Mouse (Mus musculus) heart, embryonic 14.5 days (tissue): ENCODE measurements around the gene Tnfrsf19. TPM values are rescaled to one million over a fixed set of nuclear protein-coding genes. Genes with fewer than 3 reads are reported as not detected.

Experiments
- ATAC-seq: fragments of 200-750 bp; cut with Nextera tagmentation; 2 replicates; pipeline ENCODE4 v1.8.0; 2017; ENCODE audit warnings: low read depth, moderate TSS enrichment; ENCODE audit not compliant: insufficient number of reproducible peaks, insufficient read depth, low FRiP score
- H3K27ac ChIP-seq, 2 experiments: fragments of 200-500 bp in 1 of 2; fragments of 300-500 bp in 1 of 2; sonication (generic) in 1 of 2; replicated peaks in 1 of 2; 2 replicates each; pipeline ENCODE4 v1.5.1; 2012 to 2014; ENCODE audit warnings: low read depth in 2 of 2, low read length in 2 of 2, control low read depth in 1 of 2, mild to moderate bottlenecking in 1 of 2, mixed read lengths in 1 of 2; ENCODE audit not compliant: control insufficient read depth in 1 of 2, insufficient read depth in 1 of 2
- H3K27me3 ChIP-seq: fragments of 300-500 bp; sonication (generic); 2 replicates; pipeline ENCODE4 v1.6.1; 2014; ENCODE audit warnings: mild to moderate bottlenecking, low read length, control low read depth; ENCODE audit not compliant: control insufficient read depth, insufficient read depth
- H3K36me3 ChIP-seq: fragments of 300-500 bp; sonication (generic); 2 replicates; pipeline ENCODE4 v1.6.1; 2014; ENCODE audit warnings: mild to moderate bottlenecking, control low read depth, low read length, mixed read lengths; ENCODE audit not compliant: control insufficient read depth, insufficient read depth
- H3K4me1 ChIP-seq, 2 experiments: fragments of 200-500 bp in 1 of 2; fragments of 300-500 bp in 1 of 2; sonication (generic) in 1 of 2; 2 replicates each; pipeline ENCODE4 v1.6.1; 2012 to 2014; ENCODE audit warnings: low read length in 2 of 2, control low read depth in 1 of 2, mixed read lengths in 1 of 2; ENCODE audit not compliant: control insufficient read depth in 2 of 2, insufficient read depth in 2 of 2
- H3K4me2 ChIP-seq: fragments of 300-500 bp; sonication (generic); 2 replicates; pipeline ENCODE4 v1.6.1; 2014; ENCODE audit warnings: mild to moderate bottlenecking, low read length
- H3K4me3 ChIP-seq, 2 experiments: fragments of 200-500 bp in 1 of 2; fragments of 300-500 bp in 1 of 2; sonication (generic) in 1 of 2; 2 replicates each; pipeline ENCODE4 v1.5.1; 2012 to 2014; ENCODE audit warnings: low read length in 2 of 2, mild to moderate bottlenecking in 2 of 2, control low read depth in 1 of 2, low read depth in 1 of 2, moderate library complexity in 1 of 2; ENCODE audit not compliant: control insufficient read depth in 1 of 2, insufficient read depth in 1 of 2
- H3K9ac ChIP-seq: fragments of 300-500 bp; sonication (generic); 2 replicates; pipeline ENCODE4 v1.6.1; 2014; ENCODE audit warnings: mild to moderate bottlenecking, low read length
- H3K9me3 ChIP-seq: fragments of 300-500 bp; sonication (generic); 2 replicates; pipeline ENCODE4 v1.6.1; 2016; ENCODE audit warnings: low read length, control low read depth; ENCODE audit not compliant: control insufficient read depth
- WGBS: fragments of 180-500 bp; shearing (Covaris S2); extraction: QIAGEN DNeasy Blood & Tissue Kit; methylation state at CpG from one replicate; pipeline ENCODE4 v1.1.7; 2014; 5-methylcytosine and 5-hydroxymethylcytosine counted together
- polyA plus RNA-seq: library from polyadenylated mRNA; unstranded; fragments of >200 nt; fragmentation: Nextera tagmentation; extraction: Ambion mirVana; gene quantifications from 2 replicates; pipeline ENCODE4 v1.2.1, GENCODE M21; 2014

Gene Tnfrsf19
- polyA plus RNA-seq, 1 experiment from 2014 or later: 22.2 TPM

DNA sequence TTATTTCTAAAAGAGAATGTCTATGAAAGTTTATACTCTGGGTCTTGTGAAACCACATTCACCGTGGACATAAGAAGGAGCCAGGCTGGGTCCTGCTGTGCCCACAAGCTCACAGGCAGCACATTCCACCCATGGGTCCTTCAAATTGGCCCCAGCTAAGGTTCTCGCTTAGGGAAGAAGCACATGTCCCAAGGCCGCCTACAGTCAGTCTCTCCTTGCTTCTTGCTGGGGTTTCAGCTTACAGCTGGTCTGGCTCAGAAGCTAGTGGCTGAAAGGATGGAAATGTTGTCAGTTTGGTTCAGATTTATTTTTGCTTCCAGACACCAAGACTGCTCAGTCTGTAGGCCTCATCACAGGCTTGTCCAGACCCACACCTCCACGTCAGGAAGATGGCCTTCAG, 80.2 kb downstream of the Tnfrsf19 start:
- H3K9ac ChIP-seq: no peak overlapping the region
- H3K27ac ChIP-seq: no peak overlapping the region
- no peak overlapping the region for H3K4me2 ChIP-seq
- H3K4me1 ChIP-seq: no peaks in the 10 kb centered on the region
- peaks cover 41% of the 10 kb centered on the region for H3K36me3 ChIP-seq
- 95% methylated on average over 4 of the region's 4 CpGs for WGBS
- H3K27me3 ChIP-seq: no peaks in the 10 kb centered on the region
- no peak for ATAC-seq
- no peak overlapping the region for H3K4me3 ChIP-seq
- H3K9me3 ChIP-seq: no peaks in the 10 kb centered on the region

DNA sequence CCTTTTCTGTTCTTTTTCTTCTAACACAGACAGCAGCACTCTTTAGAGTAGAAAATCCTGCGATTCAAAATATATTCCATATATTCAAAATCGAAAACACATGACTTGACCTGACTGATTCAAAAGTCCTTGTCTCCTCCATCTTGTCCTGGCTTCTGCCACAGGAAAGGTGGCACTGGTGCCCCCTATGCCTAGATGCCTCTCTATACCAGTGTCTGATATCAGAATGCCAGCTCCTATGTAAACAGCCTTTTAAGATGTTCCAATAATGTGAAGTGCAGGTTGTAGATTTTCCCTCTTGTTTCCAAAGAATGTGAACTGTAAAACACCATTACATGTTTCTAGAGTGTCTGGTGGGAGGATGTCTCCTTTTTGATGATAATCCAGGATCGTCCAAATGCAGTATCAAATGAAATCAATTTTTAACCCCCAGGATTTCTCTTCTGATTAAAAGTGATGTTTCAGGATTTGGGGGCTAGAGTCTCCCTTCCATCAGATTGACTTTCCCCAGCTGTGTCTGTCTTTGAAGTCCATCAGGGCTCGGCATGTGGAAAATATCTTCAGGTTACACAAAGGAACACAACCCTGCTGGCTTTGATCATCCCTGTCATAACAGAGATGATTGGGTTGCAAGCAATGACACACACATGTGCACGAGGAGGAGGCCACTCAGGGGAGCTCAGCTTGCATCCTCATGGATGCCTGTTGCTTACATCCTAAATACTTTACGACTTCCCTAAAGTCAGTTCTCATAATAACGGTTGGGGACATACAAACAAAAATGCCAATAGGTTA, 82.1 kb downstream of the Tnfrsf19 start:
- no peak overlapping the region for H3K27ac ChIP-seq
- peaks cover 30% of the 10 kb centered on the region for H3K36me3 ChIP-seq
- no peak overlapping the region for H3K4me3 ChIP-seq
- H3K4me2 ChIP-seq: no peak overlapping the region
- no peaks in the 10 kb centered on the region for H3K9me3 ChIP-seq
- no peaks in the 10 kb centered on the region for H3K27me3 ChIP-seq
- no peaks in the 10 kb centered on the region for H3K4me1 ChIP-seq
- no peak for ATAC-seq
- WGBS: 90% methylated on average over 7 of the region's 7 CpGs
- H3K9ac ChIP-seq: no peak overlapping the region

DNA sequence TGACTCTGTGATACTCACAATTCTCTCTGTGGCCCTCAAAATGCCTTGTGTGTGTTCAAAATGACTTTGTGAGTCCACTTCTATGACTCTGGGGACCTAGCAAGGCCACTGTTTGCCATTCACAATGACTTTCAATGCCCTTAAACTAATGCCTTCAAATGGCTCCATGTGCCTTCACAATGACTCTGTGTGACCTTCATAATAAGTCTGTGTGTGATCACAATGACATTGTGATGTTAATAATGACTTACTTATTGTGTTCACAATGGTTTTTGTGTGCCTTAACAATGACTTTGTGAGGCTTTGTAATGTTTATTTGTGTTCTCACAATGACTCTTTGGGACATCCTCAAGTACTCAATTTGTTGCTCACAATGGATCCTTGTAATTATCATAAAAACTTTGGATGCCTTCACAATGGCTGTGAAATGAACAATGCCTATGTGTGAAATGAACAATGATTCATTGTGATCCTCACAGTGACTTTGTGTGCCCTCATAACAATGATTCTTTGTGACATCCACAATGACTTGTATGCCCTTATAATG, 88.6 kb downstream of the Tnfrsf19 start:
- ATAC-seq: no peak
- H3K27me3 ChIP-seq: no peaks in the 10 kb centered on the region
- H3K27ac ChIP-seq: no peak overlapping the region
- H3K4me1 ChIP-seq: no peaks in the 10 kb centered on the region
- H3K4me3 ChIP-seq: no peak overlapping the region
- no peaks in the 10 kb centered on the region for H3K36me3 ChIP-seq
- H3K9me3 ChIP-seq: peaks cover 5% of the 10 kb centered on the region; the same call in 1 of the 2 replicates
- no peak overlapping the region for H3K4me2 ChIP-seq
- no peak overlapping the region for H3K9ac ChIP-seq

DNA sequence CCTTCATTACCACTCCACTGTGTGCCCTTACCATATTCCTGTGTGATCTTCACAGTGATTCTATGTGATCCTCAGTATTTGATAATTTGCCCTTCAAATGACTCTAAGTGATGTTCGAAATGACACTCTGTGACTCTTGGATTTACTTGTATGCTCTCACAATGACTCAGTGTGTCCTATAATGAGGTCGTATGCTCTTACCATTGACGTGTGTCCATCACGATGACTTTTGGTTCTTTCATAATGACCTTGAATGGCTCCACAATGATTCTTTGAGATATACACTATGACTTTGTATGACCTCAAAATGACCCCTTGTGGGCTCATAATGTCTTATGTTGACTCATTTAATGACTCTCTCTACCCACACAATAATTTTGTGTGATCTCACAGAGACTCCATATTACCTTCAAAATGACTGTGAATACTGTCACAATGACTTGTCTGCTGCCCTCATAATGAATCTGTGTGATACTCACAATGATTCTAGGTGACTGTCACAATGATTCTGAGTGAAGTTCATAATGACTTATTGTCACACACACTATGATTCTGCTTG, 108.7 kb downstream of the Tnfrsf19 start:
- Histone ChIP-seq H3K4me3 (no peak overlapping the region), H3K9me3 (no peaks in the 10 kb centered on the region), H3K27me3 (no peaks in the 10 kb centered on the region), H3K36me3 (no peaks in the 10 kb centered on the region), H3K4me1 (no peaks in the 10 kb centered on the region), H3K27ac (no peak overlapping the region), H3K4me2 (no peak overlapping the region), H3K9ac (no peak overlapping the region)
- WGBS: 94% methylated on average over 4 of the region's 4 CpGs
- ATAC-seq: no peak

DNA sequence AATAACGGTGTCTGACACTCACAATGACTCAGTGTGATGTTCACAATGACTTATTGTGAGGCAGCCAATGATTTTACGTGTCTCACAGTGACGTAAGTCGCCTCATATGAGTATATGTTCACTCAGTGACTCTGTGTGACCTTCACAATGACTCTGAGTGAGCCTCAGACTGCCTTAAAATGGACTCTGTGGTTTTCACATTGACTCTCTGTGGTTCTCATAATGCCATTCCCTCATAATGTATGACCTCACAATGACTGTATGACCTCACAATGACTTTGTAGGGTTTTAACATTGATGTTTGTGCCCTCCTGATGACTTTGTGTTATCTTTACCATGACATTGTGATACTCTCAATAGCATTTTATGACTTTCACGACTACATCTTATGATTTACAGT, 110.6 kb downstream of the Tnfrsf19 start:
- no peaks in the 10 kb centered on the region for H3K27me3 ChIP-seq
- 71% methylated on average over 5 of the region's 5 CpGs for WGBS

DNA sequence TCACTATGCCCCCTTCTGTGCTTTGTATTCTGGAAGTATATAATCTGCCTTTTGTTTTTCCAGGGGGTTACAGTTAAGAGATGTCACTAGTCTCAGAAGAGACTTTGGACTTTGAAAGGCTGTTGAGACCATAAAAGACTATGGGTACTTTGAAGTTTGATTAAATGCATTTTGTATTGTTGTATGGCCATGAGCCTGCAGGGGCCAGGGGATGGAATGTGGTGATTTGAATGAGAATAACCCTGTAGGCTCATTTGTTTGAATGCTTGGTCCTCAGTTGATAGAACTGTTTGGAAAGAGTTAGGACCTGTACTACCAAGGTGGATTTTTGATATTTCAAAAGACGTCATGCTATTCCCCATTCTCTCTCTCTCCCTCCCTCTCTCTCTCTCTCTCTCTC, 120.3 kb downstream of the Tnfrsf19 start:
- Histone ChIP-seq H3K4me1 (no peaks in the 10 kb centered on the region), H3K9me3 (no peaks in the 10 kb centered on the region), H3K4me3 (no peak overlapping the region), H3K4me2 (no peak overlapping the region), H3K9ac (no peak overlapping the region), H3K36me3 (no peaks in the 10 kb centered on the region), H3K27ac (no peak overlapping the region), H3K27me3 (no peaks in the 10 kb centered on the region)
- 85% methylated on average over 1 of the region's 1 CpGs for WGBS
- ATAC-seq: no peak

More for the DNA sequence above, 110.6 kb downstream of the Tnfrsf19 start:
- no peaks in the 10 kb centered on the region for H3K36me3 ChIP-seq
- H3K27ac ChIP-seq: no peak overlapping the region
- no peak overlapping the region for H3K4me3 ChIP-seq
- H3K9me3 ChIP-seq: no peaks in the 10 kb centered on the region
- no peak overlapping the region for H3K4me2 ChIP-seq
- no peaks in the 10 kb centered on the region for H3K4me1 ChIP-seq
- no peak for ATAC-seq
- H3K9ac ChIP-seq: no peak overlapping the region

DNA sequence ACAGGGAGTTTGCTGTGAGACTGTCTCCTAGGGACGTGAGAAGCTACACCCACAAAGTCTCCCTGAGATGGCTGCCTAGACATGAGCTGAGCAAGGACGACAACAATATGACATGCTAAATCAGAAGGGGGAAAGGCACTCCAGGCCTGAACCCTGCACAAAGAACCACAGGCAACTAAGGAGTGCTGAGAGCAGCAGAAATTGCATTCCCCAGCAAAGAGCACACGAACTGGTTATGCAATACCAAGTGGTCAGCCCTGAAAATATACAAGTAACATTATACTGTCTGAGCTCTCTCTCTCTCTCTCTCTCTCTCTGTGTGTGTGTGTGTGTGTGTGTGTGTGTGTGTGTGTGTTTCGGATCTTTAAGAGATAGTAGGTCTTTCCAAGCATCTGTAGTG, 129.6 kb downstream of the Tnfrsf19 start:
- H3K36me3 ChIP-seq: no peaks in the 10 kb centered on the region
- no peaks in the 10 kb centered on the region for H3K27me3 ChIP-seq
- H3K4me2 ChIP-seq: no peak overlapping the region
- H3K27ac ChIP-seq: no peak overlapping the region
- H3K9me3 ChIP-seq: no peaks in the 10 kb centered on the region
- H3K9ac ChIP-seq: no peak overlapping the region
- no peak for ATAC-seq
- WGBS: 65% methylated on average over 4 of the region's 4 CpGs
- no peak overlapping the region for H3K4me3 ChIP-seq
- peaks cover 9 to 10% of the 10 kb centered on the region in 2 experiments for H3K4me1 ChIP-seq
